Mouse (Mus musculus) frontal cortex, postnatal 25 days (tissue): ENCODE measurements around the gene Tedc2.

ENCODE experiments used
- DNase-seq, 2 experiments: peaks; one replicate each; pipeline ENCODE4 v3.0.0; 2022; ENCODE audit warnings: low spot score in 2 of 2

Tedc2 gene

GRCm38 (mm10) chr17:24220435-24221411 lies at the start of gene Tedc2:
Gene Tedc2, minus strand, starts transcription at chr17:24220851.
- DNase-seq, result peak; percentile 78 to 82

- no peak for DNase-seq
Observed at GRCm38 (mm10) chr17:24267133-24267532, 46.5 kb upstream of the Tedc2 start.

- no peak for DNase-seq
Observed at GRCm38 (mm10) chr17:24264766-24265165, 44.1 kb upstream of the Tedc2 start.

GRCm38 (mm10) chr17:24260516-24260915 lies 39.9 kb upstream of the Tedc2 start:
- DNase-seq, result no peak

GRCm38 (mm10) chr17:24259702-24260101 lies 39.1 kb upstream of the Tedc2 start:
- DNase-seq, result no peak

GRCm38 (mm10) chr17:24258981-24259380 lies 38.3 kb upstream of the Tedc2 start:
- DNase-seq, result no peak

- DNase-seq, result no peak
Observed at GRCm38 (mm10) chr17:24252329-24252728, 31.7 kb upstream of the Tedc2 start.

- peak; percentile 82 to 94 for DNase-seq
Observed at GRCm38 (mm10) chr17:24251320-24252069, 30.8 kb upstream of the Tedc2 start, which contains the start of gene Ccnf. Gene Ccnf, minus strand, starts transcription at chr17:24251484.

- no peak for DNase-seq
Observed at GRCm38 (mm10) chr17:24250988-24251319, 30.3 kb upstream of the Tedc2 start.

GRCm38 (mm10) chr17:24248641-24249040 lies 28.0 kb upstream of the Tedc2 start:
- DNase-seq, result no peak

GRCm38 (mm10) chr17:24244061-24244460 lies 23.4 kb upstream of the Tedc2 start:
- DNase-seq, result no peak

- peak in 1 of 2 experiments; percentile 15 for DNase-seq
Observed at GRCm38 (mm10) chr17:24243311-24243969, 22.8 kb upstream of the Tedc2 start.

GRCm38 (mm10) chr17:24236921-24237320 lies 16.3 kb upstream of the Tedc2 start:
- no peak for DNase-seq

GRCm38 (mm10) chr17:24236479-24236878 lies 15.8 kb upstream of the Tedc2 start:
- no peak for DNase-seq

- DNase-seq, result no peak
Observed at GRCm38 (mm10) chr17:24227941-24228340, 7.3 kb upstream of the Tedc2 start.

GRCm38 (mm10) chr17:24226721-24227120 lies 6.1 kb upstream of the Tedc2 start:
- no peak for DNase-seq

GRCm38 (mm10) chr17:24225851-24226250 lies 5.2 kb upstream of the Tedc2 start:
- DNase-seq, result no peak

GRCm38 (mm10) chr17:24224741-24225140 lies 4.1 kb upstream of the Tedc2 start:
- no peak for DNase-seq

GRCm38 (mm10) chr17:24223513-24223912 lies 2.9 kb upstream of the Tedc2 start:
- no peak for DNase-seq

GRCm38 (mm10) chr17:24222653-24223052 lies 2.0 kb upstream of the Tedc2 start:
- DNase-seq, result no peak

GRCm38 (mm10) chr17:24216836-24217235 lies 3.8 kb downstream of the Tedc2 start:
- no peak for DNase-seq

GRCm38 (mm10) chr17:24213186-24213585 lies 7.5 kb downstream of the Tedc2 start:
- no peak for DNase-seq
